7 mouse cellular contexts compared by ENCODE assay signal in the genomic region with DNA sequence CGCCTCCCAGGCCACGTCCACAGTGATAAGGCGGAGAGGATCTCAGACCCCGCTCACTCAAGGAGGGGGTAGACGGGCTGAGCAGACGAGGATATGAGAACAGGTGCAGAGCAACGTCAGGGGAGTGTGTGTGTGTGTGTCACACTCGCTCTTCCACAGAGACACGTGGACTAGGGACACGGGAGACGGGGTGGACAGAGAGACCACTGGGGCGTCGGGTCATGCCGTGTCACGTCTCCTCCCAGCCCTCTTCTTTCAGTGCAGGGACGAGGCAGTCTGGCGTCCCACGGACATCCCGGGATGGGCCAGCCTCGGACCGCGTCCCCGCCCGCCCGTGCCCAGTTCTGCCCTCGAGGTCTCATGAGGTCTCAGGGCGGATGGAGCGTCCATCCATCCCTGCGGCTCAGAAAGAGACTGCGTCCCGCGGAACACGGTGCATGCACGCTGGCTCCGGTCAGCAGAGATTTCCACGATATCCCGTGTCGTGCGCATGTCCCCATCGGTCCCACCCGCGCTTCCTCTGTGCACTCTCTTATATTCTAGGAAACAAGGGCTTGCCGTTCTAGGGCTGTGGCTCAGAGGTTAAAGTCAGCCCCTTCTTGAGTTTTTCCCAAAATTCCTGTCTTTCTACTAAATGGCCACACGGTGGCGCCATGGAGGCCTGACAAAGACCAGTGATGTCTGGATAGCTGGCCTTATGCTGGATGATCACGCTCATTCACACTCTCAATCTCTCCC. TPM values are rescaled to one million over a fixed set of nuclear protein-coding genes. Genes with fewer than 3 reads are reported as not detected.
DNase-seq lines count a peak whose midpoint lies in the region; ATAC-seq and TF ChIP-seq lines count a peak whose summit lies in the region.

No protein-coding gene starts in this region.

- no peak overlapping the region for H3K27ac ChIP-seq in embryonic facial prominence, embryonic 13.5 days
- H3K27ac ChIP-seq in hindbrain, embryonic 10.5 days = no peak overlapping the region

- H3K4me2 ChIP-seq in embryonic facial prominence, embryonic 13.5 days = peak overlapping the region; percentile 52

- peak; percentile 51; the same call in 1 of the 2 replicates for TF ChIP-seq CTCF in G1E (IDR thresholded peaks at IDR 0.05; ENCODE audit: low read depth, low read length)

- no peak overlapping the region for H3K9ac ChIP-seq in embryonic facial prominence, embryonic 13.5 days

- peak; percentile 41 for ATAC-seq in G1E (ENCODE audit: extremely low read depth, insufficient number of reproducible peaks, low FRiP score, poor library complexity, severe bottlenecking)
- no peak for ATAC-seq in embryonic facial prominence, embryonic 13.5 days (ENCODE audit: insufficient number of reproducible peaks, insufficient read depth, low FRiP score, low TSS enrichment, low read depth)

- H3K36me3 ChIP-seq in G1E (replicated peaks) = no peaks in the 10 kb centered on the region
- H3K36me3 ChIP-seq in embryonic facial prominence, embryonic 13.5 days = no peaks in the 10 kb centered on the region
- H3K36me3 ChIP-seq in hindbrain, embryonic 10.5 days = no peaks in the 10 kb centered on the region

- DNase-seq in G1E (ENCODE audit: low spot score) = peak; percentile 20
- DNase-seq in adrenal gland, adult 2 months = peak; percentile 27
- peak; percentile 38 for DNase-seq in hindbrain, embryonic 10.5 days (ENCODE audit: low spot score)
- peak; percentile 1 for DNase-seq in layer of hippocampus, adult 9-11 months
- DNase-seq in lung, postnatal 10 days = peak; percentile 20
- DNase-seq in right cerebral cortex, postnatal 10 days (ENCODE audit: low spot score in 2 of 2) = peak; percentile 40 to 41

- H3K27me3 ChIP-seq in G1E (ENCODE audit: insufficient read depth, low read length) = no peaks in the 10 kb centered on the region; the same call in 1 of the 2 replicates
- H3K27me3 ChIP-seq in embryonic facial prominence, embryonic 13.5 days = no peaks in the 10 kb centered on the region
- no peaks in the 10 kb centered on the region for H3K27me3 ChIP-seq in hindbrain, embryonic 10.5 days (ENCODE audit: insufficient read depth, poor library complexity, severe bottlenecking)

- 21% methylated on average over 46 of the region's 46 CpGs for WGBS in embryonic facial prominence, embryonic 13.5 days
- WGBS in hindbrain, embryonic 10.5 days = 21% methylated on average over 46 of the region's 46 CpGs

- H3K9me3 ChIP-seq in G1E (replicated peaks) = peaks cover 6% of the 10 kb centered on the region; the same call in 1 of the 2 replicates
- H3K9me3 ChIP-seq in embryonic facial prominence, embryonic 13.5 days = peaks cover 4% of the 10 kb centered on the region; the same call in 1 of the 2 replicates
- H3K9me3 ChIP-seq in hindbrain, embryonic 10.5 days = peaks cover 7% of the 10 kb centered on the region; the same call in 1 of the 2 replicates

- no peak overlapping the region for H3K4me3 ChIP-seq in G1E (ENCODE audit: low read depth, low read length)
- H3K4me3 ChIP-seq in embryonic facial prominence, embryonic 13.5 days = peak overlapping the region; percentile 24
- peak overlapping the region; percentile 46 for H3K4me3 ChIP-seq in hindbrain, embryonic 10.5 days

- H3K4me1 ChIP-seq in G1E (ENCODE audit: insufficient read depth, low read depth, low read length) = no peaks in the 10 kb centered on the region
- H3K4me1 ChIP-seq in embryonic facial prominence, embryonic 13.5 days = no peaks in the 10 kb centered on the region
- no peaks in the 10 kb centered on the region for H3K4me1 ChIP-seq in hindbrain, embryonic 10.5 days (replicated peaks)

RNA-seq across cellular contexts. Expression of a gene that starts 25.9 kb away (rescaled TPM):
- not detected in 2 replicates for total RNA-seq in G1E (2014; fragmentation: Nextera tagmentation)
- 0.11 and 0.12 TPM in 2 replicates for total RNA-seq in G1E (2017)
- not detected in 2 replicates for polyA plus RNA-seq in G1E (2012)
- total RNA-seq in adrenal gland, adult 2 months (2021) = not detected
- not detected in 2 replicates for polyA plus RNA-seq in adrenal gland, adult 2 months (2012; rRNA removed)
- not detected in 2 replicates for polyA plus RNA-seq in embryonic facial prominence, embryonic 13.5 days (2015; fragmentation: Nextera tagmentation; extraction: Ambion mirVana)
- not detected in 2 replicates for polyA plus RNA-seq in hindbrain, embryonic 10.5 days (2016; fragmentation: Nextera tagmentation; extraction: Ambion mirVana)

RNA-seq across cellular contexts. Expression of a gene that starts 29.9 kb away (rescaled TPM):
- total RNA-seq in G1E (2014; fragmentation: Nextera tagmentation) (not detected in 2 replicates), G1E (2017) (0.05 and 0.17 TPM in 2 replicates)
- not detected in 2 replicates for polyA plus RNA-seq in G1E (2012)
- total RNA-seq in adrenal gland, adult 2 months (2021) = under 1 TPM in 1 of 2 experiments, not detected in 1; 0.21 TPM
- polyA plus RNA-seq in adrenal gland, adult 2 months (2012; rRNA removed) = not detected in 2 replicates
- 0.32 TPM in 1 of 2 replicates, not detected in the other for polyA plus RNA-seq in embryonic facial prominence, embryonic 13.5 days (2015; fragmentation: Nextera tagmentation; extraction: Ambion mirVana)
- polyA plus RNA-seq in hindbrain, embryonic 10.5 days (2016; fragmentation: Nextera tagmentation; extraction: Ambion mirVana) = 0.31 and 0.32 TPM in 2 replicates

RNA-seq across cellular contexts. Expression of a gene that starts 38.0 kb away (rescaled TPM):
- total RNA-seq in G1E (2014; fragmentation: Nextera tagmentation) (not detected in 2 replicates), G1E (2017) (0.11 and 0.12 TPM in 2 replicates)
- not detected in 2 replicates for polyA plus RNA-seq in G1E (2012)
- total RNA-seq in adrenal gland, adult 2 months (2021) = not detected
- polyA plus RNA-seq in adrenal gland, adult 2 months (2012; rRNA removed) = not detected in 2 replicates
- not detected in 2 replicates for polyA plus RNA-seq in embryonic facial prominence, embryonic 13.5 days (2015; fragmentation: Nextera tagmentation; extraction: Ambion mirVana)
- polyA plus RNA-seq in hindbrain, embryonic 10.5 days (2016; fragmentation: Nextera tagmentation; extraction: Ambion mirVana) = not detected in 2 replicates
